Mouse (Mus musculus) forelimb bud, embryonic 11.5 days (tissue): ENCODE measurements around the gene Zhx3.
A peak's percentile ranks its signal among the peaks of the same experiment; 100 is the strongest.

Source experiments
- DNase-seq: peaks from one replicate; pipeline ENCODE4 v3.0.0-alpha.2; 2012; ENCODE audit warnings: low read depth, low spot score

Gene Zhx3

DNA sequence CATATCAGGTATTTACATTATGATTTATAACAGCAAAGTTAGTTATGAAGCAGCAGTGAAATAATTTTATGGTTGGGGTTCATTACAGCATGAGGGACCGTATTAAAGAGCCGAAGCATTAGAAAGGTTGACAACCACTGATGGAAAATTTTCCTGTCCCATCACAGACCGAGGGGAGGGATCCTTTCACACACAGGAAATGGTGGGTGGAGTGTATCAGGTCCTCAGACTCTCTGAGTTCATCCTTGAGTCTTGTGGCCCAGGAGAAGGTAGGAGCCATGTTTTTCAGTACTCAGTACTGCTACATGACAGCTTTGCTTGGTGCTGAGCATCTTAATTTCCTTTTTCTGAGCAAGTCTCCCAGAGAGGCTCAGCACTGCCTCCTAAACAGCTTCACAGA is 109.0 kb downstream of the Zhx3 start:
- DNase-seq = no peak

DNA sequence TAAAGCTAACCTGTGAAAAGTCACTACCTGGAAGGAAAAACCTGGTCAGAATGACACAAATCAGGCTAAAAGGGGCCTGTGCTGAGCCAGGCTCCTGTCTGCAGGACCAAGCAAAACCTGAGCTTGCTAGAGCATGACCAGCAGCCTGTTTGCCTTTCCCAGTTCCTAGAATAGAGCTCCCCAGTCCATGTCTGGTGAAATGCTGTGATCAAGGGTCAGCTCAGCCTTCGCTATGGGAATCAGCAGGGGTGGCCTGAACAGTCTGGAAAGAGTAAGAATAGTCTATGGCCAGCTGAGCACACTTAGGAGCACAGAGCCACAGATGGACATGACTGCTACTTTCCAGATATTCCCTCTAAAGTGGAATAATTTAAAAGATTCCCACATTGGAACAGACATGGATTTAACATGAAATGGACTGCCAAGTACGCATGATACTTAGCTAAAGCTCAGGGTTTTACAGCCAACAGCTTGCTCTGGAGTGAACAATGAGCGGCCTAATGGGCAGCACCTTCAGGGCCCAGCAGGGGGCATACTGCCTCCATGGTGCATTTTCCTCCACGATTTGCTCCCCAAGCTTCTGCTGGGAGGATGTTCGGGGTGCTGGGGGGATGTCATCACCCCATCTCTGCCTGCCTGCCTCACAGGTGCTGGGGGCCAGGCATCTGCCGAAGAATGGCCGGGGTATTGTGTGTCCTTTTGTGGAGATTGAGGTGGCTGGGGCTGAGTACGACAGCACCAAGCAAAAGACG is 112.2 kb downstream of the Zhx3 start:
- DNase-seq = no peak

DNA sequence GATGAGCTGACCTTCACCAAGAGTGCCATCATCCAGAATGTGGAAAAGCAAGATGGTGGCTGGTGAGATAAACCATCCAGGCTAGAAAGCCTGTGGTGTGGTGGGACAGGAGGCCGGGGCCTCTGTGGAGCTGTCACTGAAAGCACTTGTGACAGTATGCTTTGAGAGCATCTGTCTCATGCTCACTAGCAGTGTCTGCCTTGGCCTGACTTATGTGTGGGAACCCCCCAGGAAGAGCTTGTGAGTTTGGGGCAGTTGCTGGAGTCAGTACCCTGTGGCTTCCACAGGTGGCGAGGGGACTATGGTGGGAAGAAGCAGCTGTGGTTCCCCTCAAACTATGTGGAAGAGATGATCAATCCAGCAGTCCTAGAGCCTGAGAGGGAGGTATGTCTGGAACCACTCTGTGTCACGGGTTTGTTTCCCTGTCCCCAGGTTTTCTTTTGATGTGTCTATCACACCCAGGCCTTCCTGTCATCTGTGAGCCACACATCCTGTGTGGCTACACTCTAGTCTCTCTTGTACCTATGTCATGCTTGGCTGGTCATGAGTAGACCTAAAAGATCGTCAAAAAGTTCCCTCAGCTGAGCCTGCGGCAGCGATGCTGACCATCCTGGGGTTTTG is 116.1 kb downstream of the Zhx3 start:
- no peak for DNase-seq

DNA sequence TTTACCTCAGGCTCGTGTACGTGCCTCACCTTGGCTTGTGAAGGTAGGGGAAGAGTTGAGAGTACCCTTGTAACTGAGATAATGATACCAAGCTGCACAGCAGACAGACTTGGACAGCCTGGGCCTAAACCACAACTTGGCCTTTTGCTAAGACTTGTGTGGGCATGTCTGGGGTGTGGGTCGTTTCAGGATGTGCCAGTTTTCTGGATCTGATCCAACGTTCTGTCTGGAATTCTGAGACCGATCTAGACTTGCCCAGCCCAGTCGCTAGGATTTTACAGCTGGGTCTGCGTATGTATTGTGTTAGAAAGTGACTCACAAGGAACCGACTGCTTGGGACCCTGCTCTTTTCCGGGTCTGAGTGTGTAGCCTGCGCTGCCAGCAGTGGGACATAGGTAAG is 125.7 kb downstream of the Zhx3 start:
- DNase-seq = no peak

DNA sequence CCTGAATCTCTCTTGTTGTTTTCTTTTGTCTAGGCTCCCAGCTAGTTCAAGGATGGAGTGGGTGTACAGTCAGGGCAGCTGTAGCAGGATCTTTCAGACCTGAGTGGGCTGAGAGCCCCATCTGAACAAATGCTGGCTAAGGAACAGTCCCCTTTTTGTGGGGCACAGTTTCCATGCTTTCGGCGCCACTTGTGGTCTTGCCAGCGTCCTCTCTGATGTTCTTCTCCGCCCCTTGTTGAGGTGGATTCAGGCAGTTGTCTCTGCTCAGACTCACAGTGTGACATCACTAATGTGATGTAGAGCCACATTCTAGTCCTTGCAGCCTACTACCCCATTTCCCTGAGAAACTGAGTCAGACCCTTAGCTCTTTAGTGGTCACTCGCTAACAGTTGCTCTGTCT is 126.2 kb downstream of the Zhx3 start:
- no peak for DNase-seq

DNA sequence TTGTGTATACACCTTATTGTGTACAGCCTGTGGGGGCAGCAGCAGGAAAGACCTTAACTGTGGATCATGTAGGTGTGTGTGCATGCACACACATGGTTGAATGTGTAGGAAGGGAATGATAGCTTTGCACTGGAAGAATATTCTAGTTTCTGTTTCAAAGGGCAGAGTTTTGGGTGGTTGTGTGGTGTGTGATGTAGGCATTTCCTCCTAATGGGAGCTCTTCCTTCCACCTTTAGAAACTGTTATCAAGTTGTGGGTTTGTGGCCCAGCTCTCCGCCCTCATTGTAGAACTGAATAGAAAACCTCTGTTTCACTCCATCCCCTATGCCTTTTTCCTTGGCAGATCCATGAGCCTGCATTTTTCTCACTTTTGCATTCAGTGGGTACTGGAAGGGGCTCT is 127.3 kb downstream of the Zhx3 start:
- no peak for DNase-seq

DNA sequence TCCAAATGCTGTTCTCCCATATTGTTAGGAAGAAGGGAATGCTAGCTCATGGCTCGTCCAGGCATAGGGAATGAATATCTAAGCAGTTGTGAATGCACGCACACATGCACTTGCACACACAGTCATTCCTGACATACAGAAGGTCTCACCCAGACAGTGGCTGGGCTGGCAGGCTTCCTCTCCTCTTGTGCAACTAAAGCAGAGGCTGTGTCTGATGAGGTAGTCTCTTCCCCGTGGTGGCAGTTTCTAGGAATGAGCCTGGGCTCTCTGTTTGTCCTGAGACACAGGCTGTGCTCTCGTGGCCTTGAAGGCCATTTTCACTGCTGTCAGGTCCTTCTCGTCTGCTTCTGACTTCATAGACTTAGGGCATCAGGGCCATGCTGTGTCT is 128.0 kb downstream of the Zhx3 start:
- no peak for DNase-seq

DNA sequence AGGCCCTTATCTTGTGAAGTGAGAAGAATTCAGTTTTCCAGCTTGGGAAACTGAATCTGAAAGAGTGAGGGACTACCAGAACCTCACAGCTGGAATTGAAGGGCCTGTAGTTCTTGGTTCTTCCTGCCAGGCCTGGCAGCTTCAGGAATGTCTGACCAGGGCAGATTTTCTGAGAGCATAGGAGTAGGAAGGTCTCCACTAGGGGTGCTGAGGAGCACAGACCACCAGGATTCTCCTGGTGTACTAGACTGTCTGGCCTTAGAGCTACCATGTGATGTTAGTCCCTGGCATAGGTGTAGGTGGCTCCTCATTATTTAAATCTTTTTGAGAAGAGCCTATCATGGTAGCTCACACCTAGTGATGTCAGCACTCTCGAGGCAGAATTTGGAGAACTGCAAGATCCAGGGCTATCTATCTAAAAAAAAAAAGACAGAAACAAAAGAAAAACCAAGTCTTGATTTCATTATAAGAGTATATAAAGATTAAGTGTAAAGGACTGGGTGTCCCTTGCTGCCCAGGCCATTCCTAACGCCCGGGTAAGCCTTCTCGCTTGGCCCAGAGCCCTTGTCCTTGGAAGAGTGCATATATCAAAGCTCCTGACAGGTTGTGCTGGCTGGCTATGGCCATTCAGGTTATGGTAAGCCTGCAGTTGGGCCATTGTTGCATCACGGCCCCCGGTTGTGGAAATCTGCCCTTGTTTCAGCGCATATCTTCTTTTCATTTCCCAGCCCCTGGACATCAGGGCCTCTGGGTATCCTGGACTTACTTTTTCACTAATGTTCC is 128.6 kb downstream of the Zhx3 start:
- DNase-seq = peak; percentile 45

DNA sequence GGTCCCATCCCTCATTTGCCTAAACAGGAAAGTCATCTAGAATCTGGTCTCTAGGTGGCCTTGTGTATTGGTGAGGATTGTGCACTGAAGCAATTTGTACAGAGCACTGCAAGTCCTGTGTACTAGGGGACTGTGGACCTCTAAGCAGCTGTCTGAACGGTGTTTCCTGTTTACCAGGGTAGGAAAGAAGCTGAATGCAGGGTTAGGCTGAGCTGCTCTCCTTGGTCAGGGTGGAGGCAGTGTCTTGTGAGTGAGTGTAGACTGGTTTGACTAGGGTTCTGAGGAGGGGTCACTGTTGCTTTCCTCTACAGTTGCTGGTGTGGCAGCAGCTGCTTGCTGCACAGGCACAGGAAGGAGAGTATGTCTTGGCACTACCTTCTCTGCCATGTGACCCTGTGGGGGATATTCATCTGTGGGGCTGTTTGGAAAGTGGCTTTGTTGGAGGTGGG is 130.6 kb downstream of the Zhx3 start:
- DNase-seq = no peak

DNA sequence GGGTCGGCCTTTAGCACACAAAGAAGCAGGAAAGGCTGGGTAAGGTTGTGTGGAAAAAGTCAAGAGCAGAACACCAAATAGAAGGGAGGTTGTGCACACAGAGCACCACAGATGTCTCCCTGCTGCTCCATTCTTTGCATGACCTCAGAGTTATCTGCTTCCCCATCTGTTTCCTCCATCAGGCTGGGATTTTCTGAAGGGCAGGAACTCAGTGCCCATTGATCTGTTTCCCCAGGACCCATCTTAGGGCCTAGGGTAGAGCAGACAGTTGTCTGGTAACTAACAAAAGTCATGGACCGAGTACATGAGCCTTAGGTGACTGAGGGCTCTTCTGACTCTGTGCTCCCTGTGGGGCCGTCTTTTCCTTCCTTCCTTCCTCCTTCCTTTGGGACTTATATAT is 131.2 kb downstream of the Zhx3 start:
- DNase-seq = no peak

DNA sequence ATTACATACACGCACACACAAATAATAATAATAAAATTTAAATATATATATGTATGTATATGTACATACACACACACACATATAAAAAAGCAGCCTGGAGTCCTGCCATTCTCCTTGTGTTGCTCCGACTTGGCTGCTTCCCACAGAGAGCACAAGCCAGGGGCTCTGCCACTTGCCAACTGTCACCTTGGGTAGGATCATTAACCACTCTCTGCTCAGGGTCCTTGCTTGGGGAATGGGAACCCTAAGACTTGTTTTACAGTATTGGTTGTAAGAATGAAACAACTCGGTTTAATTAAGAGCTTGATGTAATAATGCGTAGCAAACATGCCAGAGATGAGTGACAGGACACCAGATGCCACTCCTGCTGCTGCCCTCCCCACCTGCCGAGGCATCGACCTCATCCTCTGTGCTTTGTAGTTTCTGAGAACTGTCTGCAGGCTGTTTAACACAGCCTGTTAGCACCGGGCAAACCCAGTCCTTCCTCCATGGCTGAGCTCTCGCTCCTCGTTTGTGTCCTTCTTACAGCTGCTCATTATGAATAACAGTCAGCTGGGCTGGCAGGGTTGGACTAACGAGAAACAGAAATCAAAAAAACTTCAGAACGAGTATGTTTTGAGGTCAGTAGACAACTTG is 132.2 kb downstream of the Zhx3 start:
- DNase-seq = no peak

DNA sequence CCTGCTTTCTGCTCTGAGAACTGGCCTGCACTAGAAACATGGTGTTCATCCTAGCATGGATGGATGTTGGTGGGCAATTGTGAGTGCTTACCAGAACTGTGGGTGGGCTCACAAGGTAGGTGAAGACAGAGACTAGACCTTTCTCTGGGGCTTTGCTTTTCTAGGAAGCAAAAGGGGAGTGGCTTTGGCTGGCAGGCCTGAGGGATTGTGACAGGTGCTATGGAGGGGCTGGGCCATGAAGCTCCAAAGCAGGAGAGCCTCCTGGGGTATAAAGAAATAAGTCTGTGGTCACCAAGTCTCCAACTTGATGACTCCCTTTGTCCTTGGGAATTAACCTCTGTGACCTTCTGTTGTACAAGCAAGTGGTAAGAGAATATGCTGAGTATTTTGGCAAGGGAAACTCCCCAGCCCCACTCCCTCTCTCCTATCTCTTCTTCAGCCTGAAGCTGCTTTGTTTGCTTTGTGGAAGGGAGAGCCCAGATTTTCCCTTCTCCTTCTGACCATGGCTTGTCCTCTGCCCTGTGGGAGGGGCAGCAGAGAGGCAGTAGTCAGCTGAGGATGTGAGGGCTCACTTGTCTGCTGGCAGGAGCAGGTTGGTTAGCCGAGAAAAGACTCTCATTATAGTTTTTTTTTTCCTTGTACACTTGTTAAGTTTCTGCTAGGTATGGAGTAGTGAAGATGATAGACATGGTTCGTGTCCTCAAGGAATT is 133.0 kb downstream of the Zhx3 start:
- DNase-seq = no peak

DNA sequence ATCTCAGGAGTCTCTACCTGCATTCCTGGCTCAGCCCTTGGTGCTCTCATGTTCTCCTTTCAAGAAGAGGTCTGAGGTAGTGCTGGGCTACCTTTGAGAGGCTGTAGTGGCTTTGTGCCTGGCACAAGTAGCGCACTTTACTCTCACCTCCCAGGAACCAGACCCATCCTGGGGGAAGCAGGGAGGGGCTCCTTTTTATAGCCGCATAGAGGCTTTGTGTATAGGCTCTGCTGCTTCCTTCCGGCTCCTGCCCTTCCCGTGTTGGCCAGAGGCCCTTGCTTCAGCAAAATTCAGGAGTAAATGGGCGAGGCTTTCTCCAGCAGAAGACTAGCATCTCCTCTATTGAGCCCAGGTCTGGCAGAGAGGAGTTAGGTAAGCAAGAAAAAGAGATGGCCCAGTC is 134.4 kb downstream of the Zhx3 start:
- DNase-seq = no peak

DNA sequence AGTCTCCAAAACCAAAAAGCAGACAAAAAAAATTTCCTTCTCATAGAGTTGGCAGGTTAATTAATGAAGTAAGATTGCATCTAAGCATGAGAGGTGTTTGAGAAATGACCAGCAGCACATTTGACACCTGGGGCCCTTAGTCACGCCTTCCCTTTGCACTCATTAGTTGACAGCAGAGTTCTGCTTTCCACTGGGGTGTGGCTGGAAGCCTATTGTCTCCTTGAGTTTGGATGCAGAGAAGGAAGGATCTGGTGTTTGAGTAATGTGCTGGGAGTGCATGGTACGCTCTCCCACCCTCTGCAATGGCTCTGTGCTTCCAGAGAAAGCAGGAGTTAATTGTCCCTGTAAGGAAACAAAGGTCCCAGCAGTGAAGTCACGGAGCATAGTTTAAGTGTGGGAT is 136.3 kb downstream of the Zhx3 start:
- DNase-seq = no peak

DNA sequence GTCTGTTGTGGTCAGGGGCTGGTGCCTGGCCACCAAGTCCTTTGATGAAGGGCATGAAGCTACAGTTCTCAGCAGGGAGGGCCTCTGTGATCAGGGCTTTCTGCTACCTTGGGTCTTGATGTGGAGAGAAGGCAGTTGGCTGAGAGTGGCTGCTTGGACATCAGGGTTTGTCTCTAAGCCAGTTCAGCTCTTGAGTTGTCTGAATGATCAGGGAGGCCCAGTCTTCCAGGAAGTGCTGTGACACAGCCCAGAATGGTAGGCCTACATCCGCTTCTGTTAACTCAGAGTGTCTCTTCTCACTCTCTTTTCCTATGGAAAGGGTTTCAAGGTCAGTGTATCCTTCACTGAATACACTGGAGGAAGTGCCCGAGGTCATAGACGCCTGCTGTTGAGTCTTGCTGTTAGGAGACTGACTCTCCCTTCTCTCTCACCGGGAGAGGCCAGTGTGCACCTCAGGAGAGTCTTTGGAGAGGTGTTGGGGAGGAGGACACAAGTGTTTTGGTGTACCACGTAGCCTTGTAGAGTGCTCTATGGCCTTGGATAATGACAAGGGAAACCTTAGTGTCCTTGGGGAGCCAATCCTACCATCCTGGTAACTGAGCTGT is 137.0 kb downstream of the Zhx3 start:
- DNase-seq = no peak

DNA sequence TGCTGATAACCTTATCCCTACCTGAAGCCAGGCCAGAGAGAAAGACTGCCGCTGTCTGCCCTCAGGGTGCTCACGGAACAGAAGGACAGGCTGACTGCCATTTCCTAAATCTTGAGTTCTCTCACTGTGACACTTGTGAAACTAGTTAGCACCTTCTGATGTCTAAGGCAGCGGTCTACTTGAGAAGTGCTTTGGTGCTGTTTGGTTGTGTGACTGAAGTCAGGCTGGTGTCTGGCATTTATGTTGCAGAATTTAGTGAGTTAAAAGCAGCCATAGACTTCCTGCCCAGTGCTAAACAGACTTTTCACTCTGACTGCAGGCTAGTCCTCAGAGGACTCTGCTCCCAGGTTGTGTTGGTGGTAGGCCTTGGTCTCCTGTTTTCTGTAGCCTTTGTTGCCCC is 138.5 kb downstream of the Zhx3 start:
- DNase-seq = no peak

DNA sequence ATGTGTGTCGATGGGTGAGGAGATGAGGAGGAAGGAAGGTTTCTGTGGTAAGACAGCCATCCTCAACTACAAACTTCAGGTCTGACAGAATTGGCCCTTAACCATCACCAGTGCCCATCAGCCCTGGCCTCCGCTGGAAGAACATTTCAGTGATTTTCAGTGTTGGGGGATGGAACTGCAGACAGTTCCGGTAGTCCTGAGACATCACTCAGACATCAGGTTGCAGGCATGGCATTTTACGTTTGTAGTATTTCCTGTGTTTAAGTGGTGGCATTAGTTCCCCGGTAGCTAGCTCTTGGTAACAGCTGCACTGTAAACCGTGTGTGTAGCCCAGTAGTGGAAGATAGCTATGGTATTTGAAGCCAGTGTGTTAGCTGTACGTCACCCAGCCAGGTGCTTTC is 139.7 kb downstream of the Zhx3 start:
- no peak for DNase-seq

DNA sequence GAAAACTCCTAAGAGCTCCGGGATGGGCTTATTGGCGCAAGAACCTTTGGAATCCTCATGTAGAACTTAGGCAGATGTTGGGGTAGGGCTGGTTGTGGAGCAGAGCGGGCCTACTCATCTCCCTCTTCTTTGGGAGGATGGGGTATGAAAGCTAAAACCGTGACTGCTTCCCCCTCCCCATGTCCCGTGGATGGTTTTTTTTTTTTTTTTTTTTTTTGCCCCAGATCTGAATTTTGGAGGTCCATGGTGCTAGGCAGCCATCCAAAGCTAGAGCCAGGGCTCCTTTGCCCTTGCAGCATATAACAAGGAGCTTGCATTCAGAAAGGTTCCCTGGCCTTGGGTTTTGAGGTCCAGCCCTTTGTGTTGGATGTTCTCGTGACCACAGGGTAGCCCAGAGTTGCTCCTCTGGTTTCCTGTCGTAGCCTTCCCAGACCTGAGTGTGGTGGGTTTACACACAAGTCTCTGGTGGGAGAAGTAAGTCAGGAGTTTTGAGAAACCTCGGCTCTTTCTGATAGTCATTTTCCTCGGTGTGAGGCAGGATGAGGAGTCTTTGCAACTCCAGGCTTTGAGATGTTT is 140.3 kb downstream of the Zhx3 start:
- no peak for DNase-seq

DNA sequence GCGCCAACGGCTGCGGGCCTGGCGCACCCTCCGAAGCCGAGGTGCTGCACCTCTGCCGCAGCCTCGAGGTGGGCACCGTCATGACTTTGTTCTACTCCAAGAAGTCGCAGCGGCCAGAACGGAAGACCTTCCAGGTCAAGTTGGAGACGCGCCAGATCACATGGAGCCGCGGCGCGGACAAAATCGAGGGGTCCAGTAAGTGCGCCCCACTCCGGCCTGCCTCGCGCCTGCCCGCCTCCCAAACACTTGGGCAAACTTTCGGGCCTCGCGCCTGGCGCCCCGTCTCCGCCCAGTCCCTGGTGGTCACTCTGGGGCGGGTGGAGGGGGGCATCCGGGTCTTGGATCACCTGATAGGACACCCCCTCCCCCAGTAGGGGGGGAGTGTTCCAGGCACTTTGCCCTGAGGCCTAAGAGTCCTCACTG is 140.9 kb downstream of the Zhx3 start:
- DNase-seq = peak; percentile 54

DNA sequence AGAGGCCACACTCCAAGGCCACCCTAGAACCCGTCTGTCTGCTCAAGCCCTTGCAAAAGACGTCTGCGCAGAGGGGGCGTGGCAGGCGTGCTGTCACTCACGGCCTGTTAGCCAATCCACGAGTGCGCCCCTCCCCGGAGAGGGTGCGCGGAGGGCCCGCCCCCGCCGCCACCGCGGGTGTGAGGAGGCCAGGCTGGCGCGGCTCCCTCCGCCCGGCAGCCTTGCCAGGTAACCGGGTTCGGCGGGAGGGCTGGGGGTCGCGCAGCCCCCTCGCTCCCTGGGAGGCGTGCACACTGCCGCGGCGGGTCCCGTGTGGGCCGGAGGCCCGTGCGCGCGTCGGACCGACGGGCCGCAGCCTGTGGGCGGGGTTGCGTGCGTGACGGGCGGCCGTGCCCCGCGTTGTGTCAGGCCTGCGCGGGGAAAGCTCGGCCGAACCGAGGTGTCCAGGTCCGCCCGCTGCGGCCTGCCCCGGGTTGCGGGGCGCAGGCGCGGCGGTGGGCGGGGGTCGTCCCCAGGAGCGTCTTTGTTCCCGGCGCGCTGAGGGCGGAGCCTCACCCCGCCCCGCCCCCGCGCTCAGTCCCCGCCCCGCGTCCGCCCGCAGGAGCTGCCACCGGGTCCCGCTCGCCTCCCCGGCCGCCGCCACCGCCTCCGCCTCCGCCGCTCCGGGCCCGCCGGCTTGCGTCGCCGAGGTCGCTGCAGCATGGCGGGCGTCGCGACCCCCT is 141.5 kb downstream of the Zhx3 start, which contains the start of gene Plcg1:
Gene Plcg1 (plus strand): TSS at position 184 of the 722 bp plus-strand sequence.
- DNase-seq = peak; percentile 90
